Mouse (Mus musculus) MEL (cell line): ENCODE measurements around the gene Slc43a1. TPM values are rescaled to one million over a fixed set of nuclear protein-coding genes. Genes with fewer than 3 reads are reported as not detected.
A peak's percentile ranks its signal among the peaks of the same experiment; 100 is the strongest.

Experiments
- BHLHE40 ChIP-seq: IDR thresholded peaks from 2 replicates; pipeline ENCODE4 v1.6.1; 2012; ENCODE audit warnings: low read depth, mild to moderate bottlenecking, inconsistent platforms, low read length, improper control_type of control experiment, borderline replicate concordance
- CHD2 ChIP-seq: IDR thresholded peaks from 2 replicates; pipeline ENCODE4 v1.6.1; 2011; ENCODE audit warnings: low read length, improper control_type of control experiment
- CTCF ChIP-seq, 3 experiments: IDR thresholded peaks in 2 of 3; conservative IDR thresholded peaks in 1 of 3; 2 replicates each; pipeline ENCODE4 v1.5.1; 2011 to 2012; ENCODE audit warnings: low read length in 3 of 3, low read depth in 2 of 3, mild to moderate bottlenecking in 2 of 3, improper control_type of control experiment in 1 of 3, inconsistent platforms in 1 of 3, mixed read lengths in 1 of 3, moderate library complexity in 1 of 3; ENCODE audit not compliant: control insufficient read depth in 1 of 3, insufficient read depth in 1 of 3, poor library complexity in 1 of 3, severe bottlenecking in 1 of 3
- E2F4 ChIP-seq: IDR thresholded peaks from 2 replicates; pipeline ENCODE4 v1.6.1; 2011; ENCODE audit warnings: low read depth, low read length, improper control_type of control experiment, borderline replicate concordance
- ELF1 ChIP-seq: IDR thresholded peaks from 2 replicates; pipeline ENCODE4 v1.6.1; 2014; ENCODE audit warnings: low read depth, mild to moderate bottlenecking, inconsistent platforms, low read length, improper control_type of control experiment, moderate library complexity
- EP300 ChIP-seq, 2 experiments: IDR thresholded peaks; 2 replicates each; pipeline ENCODE4 v1.6.1; 2011; ENCODE audit warnings: improper control_type of control experiment in 2 of 2, low read length in 2 of 2, low read depth in 1 of 2, mild to moderate bottlenecking in 1 of 2
- GABPA ChIP-seq: IDR thresholded peaks from 2 replicates; pipeline ENCODE4 v1.6.1; 2012; ENCODE audit warnings: low read depth, mild to moderate bottlenecking, inconsistent platforms, low read length, improper control_type of control experiment, moderate library complexity
- GATA1 ChIP-seq: IDR thresholded peaks from 2 replicates; pipeline ENCODE4 v1.6.1; 2011; ENCODE audit warnings: low read depth, low read length, improper control_type of control experiment
- HCFC1 ChIP-seq: IDR thresholded peaks from 2 replicates; pipeline ENCODE4 v1.6.1; 2012; ENCODE audit warnings: low read depth, mild to moderate bottlenecking, inconsistent platforms, low read length, improper control_type of control experiment, moderate library complexity
- JUND ChIP-seq: IDR thresholded peaks from 2 replicates; pipeline ENCODE4 v1.6.1; 2011; ENCODE audit warnings: low read depth, mild to moderate bottlenecking, improper control_type of control experiment, low read length
- MAZ ChIP-seq: IDR thresholded peaks from 2 replicates; pipeline ENCODE4 v1.6.1; 2012; ENCODE audit warnings: low read depth, mild to moderate bottlenecking, inconsistent platforms, low read length, improper control_type of control experiment
- MEF2A ChIP-seq: IDR thresholded peaks from 2 replicates; pipeline ENCODE4 v1.6.1; 2014; ENCODE audit warnings: low read depth, mild to moderate bottlenecking, inconsistent platforms, low read length, improper control_type of control experiment; ENCODE audit not compliant: poor library complexity, insufficient replicate concordance, severe bottlenecking; ENCODE audit errors: extremely low read depth
- MXI1 ChIP-seq: IDR thresholded peaks from 2 replicates; pipeline ENCODE4 v1.6.1; 2011; ENCODE audit warnings: mild to moderate bottlenecking, low read depth, low read length, improper control_type of control experiment
- MYB ChIP-seq: IDR thresholded peaks from 2 replicates; pipeline ENCODE4 v1.6.1; 2011; ENCODE audit warnings: mild to moderate bottlenecking, low read depth, low read length, improper control_type of control experiment
- NELFE ChIP-seq: IDR thresholded peaks from 2 replicates; pipeline ENCODE4 v1.6.1; 2011; ENCODE audit warnings: low read depth, low read length, improper control_type of control experiment
- NRF1 ChIP-seq: IDR thresholded peaks from 2 replicates; pipeline ENCODE4 v1.6.1; 2014; ENCODE audit warnings: low read depth, mild to moderate bottlenecking, inconsistent platforms, low read length, improper control_type of control experiment, moderate library complexity; ENCODE audit not compliant: poor library complexity, insufficient read depth, severe bottlenecking
- POLR2A ChIP-seq, 2 experiments: IDR thresholded peaks; 2 replicates each; pipeline ENCODE4 v1.6.1; 2011 to 2012; ENCODE audit warnings: low read length in 2 of 2, mild to moderate bottlenecking in 2 of 2, control low read depth in 1 of 2, improper control_type of control experiment in 1 of 2, low read depth in 1 of 2, moderate library complexity in 1 of 2; ENCODE audit not compliant: control insufficient read depth in 1 of 2, insufficient read depth in 1 of 2, poor library complexity in 1 of 2
- POLR2AphosphoS5 ChIP-seq: IDR thresholded peaks from 2 replicates; pipeline ENCODE4 v1.6.1; 2012; ENCODE audit warnings: low read depth, borderline replicate concordance, mild to moderate bottlenecking, inconsistent platforms, low read length, moderate library complexity, mixed read lengths
- RCOR1 ChIP-seq: IDR thresholded peaks from 2 replicates; pipeline ENCODE4 v1.6.1; 2012; ENCODE audit warnings: low read depth, mild to moderate bottlenecking, inconsistent platforms, low read length, improper control_type of control experiment
- SIN3A ChIP-seq: IDR thresholded peaks from 2 replicates; pipeline ENCODE4 v1.6.1; 2012; ENCODE audit warnings: low read length, improper control_type of control experiment, inconsistent platforms
- UBTF ChIP-seq: IDR thresholded peaks from 2 replicates; pipeline ENCODE4 v1.6.1; 2012; ENCODE audit warnings: low read depth, mild to moderate bottlenecking, inconsistent platforms, low read length, improper control_type of control experiment, moderate library complexity, borderline replicate concordance; ENCODE audit not compliant: insufficient read depth
- ZKSCAN1 ChIP-seq: IDR thresholded peaks from 2 replicates; pipeline ENCODE4 v1.6.1; 2012; ENCODE audit warnings: low read depth, mild to moderate bottlenecking, inconsistent platforms, low read length, improper control_type of control experiment, moderate library complexity
- ZMIZ1 ChIP-seq: IDR thresholded peaks from 2 replicates; pipeline ENCODE4 v1.6.1; 2012; ENCODE audit warnings: low read depth, mild to moderate bottlenecking, inconsistent platforms, low read length, improper control_type of control experiment, moderate library complexity
- polyA plus RNA-seq, 2 experiments: library from polyadenylated mRNA; stranded (reverse) in 1 of 2; unstranded in 1 of 2; fragments of >175 nt in 1 of 2; fragments of >200 nt in 1 of 2; gene quantifications; 2 replicates each; pipeline versions ENCODE4 v1.2.1 to v1.2.4; 2012; ENCODE audit warnings: low replicate concordance in 2 of 2, low read depth in 1 of 2; ENCODE audit not compliant: insufficient read length in 2 of 2, insufficient read depth in 1 of 2, missing spikeins in 1 of 2
- total RNA-seq: library from RNA; depleted of rRNA; stranded (reverse); fragments of 300-350 nt; gene quantifications from 2 replicates; pipeline ENCODE4 v1.2.3, GENCODE M21; 2012

Gene Slc43a1
- total and polyA plus RNA-seq, 3 experiments, result 69.8 to 131 (median 108) TPM

DNA sequence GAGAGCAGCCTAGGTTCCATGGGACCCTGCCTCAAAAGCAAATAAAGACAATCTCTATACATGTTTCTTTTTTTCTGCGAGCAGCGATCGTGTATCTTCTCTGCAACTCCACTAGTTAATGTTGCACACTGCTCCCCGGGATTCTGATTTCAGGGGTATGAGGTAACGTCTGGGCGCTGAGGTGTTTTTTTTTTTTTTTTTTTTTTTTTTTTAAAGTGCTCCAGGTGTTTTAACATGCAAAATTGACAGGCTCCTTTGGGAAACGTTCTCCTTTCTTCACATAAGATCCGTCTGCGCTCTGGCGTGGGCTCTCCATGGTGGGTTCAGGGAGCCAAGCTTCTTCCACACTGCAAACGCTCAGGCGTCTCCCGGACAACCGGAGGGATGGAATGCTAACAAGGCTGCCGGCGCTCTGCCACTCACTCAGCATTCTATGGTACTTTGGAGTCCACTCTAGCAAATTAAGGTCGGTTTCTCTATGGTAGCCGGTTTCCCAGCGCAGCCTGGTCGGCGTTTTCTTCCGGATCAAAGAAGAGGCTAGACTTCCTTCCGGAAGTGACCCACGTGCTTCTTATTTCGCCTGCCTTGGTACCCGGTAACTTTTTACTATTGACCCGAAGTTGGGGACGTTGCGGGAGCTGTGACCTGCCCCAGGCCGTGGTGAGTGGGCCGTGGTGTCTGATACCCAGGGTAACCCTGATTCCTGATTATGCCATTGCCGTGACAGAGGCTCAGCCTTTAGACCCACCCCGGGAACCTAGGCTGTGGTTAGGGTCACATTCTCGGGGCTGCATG, 12.0 kb upstream of the Slc43a1 start, which contains the start of gene Timm10 (continued):
- TF ChIP-seq POLR2AphosphoS5 (no peak), ELF1 (peak; percentile 94), ZKSCAN1 (no peak), MEF2A (no peak), SIN3A (peak; percentile 100), GABPA (no peak; the same call in 1 of the 2 replicates), NELFE (peak; percentile 73), UBTF (no peak), NRF1 (peak; percentile 50; the same call in 1 of the 2 replicates), MXI1 (peak; percentile 100), ZMIZ1 (peak; percentile 43; the same call in 1 of the 2 replicates), HCFC1 (peak; percentile 97), POLR2A (IDR thresholded peaks at IDR 0.05; ENCODE audit: control insufficient read depth in 1 of 2, insufficient read depth in 1 of 2, low read depth in 1 of 2, low read length in 2 of 2, poor library complexity in 1 of 2) (peak in 1 of 2 experiments; percentile 64; a peak in 3 of 4 replicates), BHLHE40 (no peak), MYB (no peak), MAZ (no peak), RCOR1 (no peak), E2F4 (no peak), EP300 (IDR thresholded peaks at IDR 0.05; ENCODE audit: low read depth in 1 of 2, low read length in 2 of 2) (peak in 1 of 2 experiments; percentile 13; a peak in 1 of 4 replicates), CHD2 (no peak; the same call in 1 of the 2 replicates), CTCF (IDR thresholded peaks at IDR 0.05 in 2 of 3, conservative IDR thresholded peaks at IDR 0.05 in 1 of 3; ENCODE audit: control insufficient read depth in 1 of 3, insufficient read depth in 1 of 3, low read depth in 2 of 3, low read length in 3 of 3, poor library complexity in 1 of 3, severe bottlenecking in 1 of 3) (no peak), GATA1 (no peak), JUND (no peak)
- TF ChIP-seq, all 39 proteins: peak for 17
